Mouse (Mus musculus) megakaryocyte, adult 5-6 weeks (primary cell): ENCODE data around the gene Cdc34. TPM values are rescaled to one million over a fixed set of nuclear protein-coding genes. Genes with fewer than 3 reads are reported as not detected.
A peak's percentile ranks its signal among the peaks of the same experiment; 100 is the strongest.
"Not testable (repeated sequence)": the region's sequence is repeated elsewhere in the genome, so short reads cannot be mapped to it uniquely, and the experiment has no call there.

Experiments used
- ATAC-seq: 2 replicates; pipeline ENCODE4 v1.8.0; 2016; ENCODE audit warnings: mild to moderate bottlenecking, inconsistent platforms; ENCODE audit not compliant: poor library complexity, severe bottlenecking
- total RNA-seq, 2 experiments: library from RNA; stranded (forward) in 1 of 2; stranded (reverse) in 1 of 2; fragments of 153-499, 151-499 nt in 1 of 2; fragments of 221-1000, 200-1000 nt in 1 of 2; gene quantifications; 2 replicates each; pipeline versions ENCODE4 v1.2.3 to v1.2.4; 2015 to 2017

Cdc34 gene
- total RNA-seq, 2 experiments from 2014 or later, result 52.6 to 100 TPM

- no peak for ATAC-seq
Observed at GRCm38 (mm10) chr10:79694379-79694655, 12.3 kb downstream of the Cdc34 start.

GRCm38 (mm10) chr10:79695231-79696128 is 13.5 kb downstream of the Cdc34 start:
- ATAC-seq, result peak; percentile 86

GRCm38 (mm10) chr10:79696129-79696651 is 14.2 kb downstream of the Cdc34 start:
- peak; percentile 64 for ATAC-seq

GRCm38 (mm10) chr10:79697916-79698315 is 15.9 kb downstream of the Cdc34 start:
- 0 out of 2 replicates have a peak, but pooled peaks have one; percentile 22 for ATAC-seq

GRCm38 (mm10) chr10:79698459-79698858 is 16.5 kb downstream of the Cdc34 start:
- ATAC-seq, result no peak

GRCm38 (mm10) chr10:79700676-79701075 is 18.7 kb downstream of the Cdc34 start:
- ATAC-seq, result no peak

GRCm38 (mm10) chr10:79701443-79702129 is 19.6 kb downstream of the Cdc34 start:
- no peak for ATAC-seq

- not testable (repeated sequence) for ATAC-seq
Observed at GRCm38 (mm10) chr10:79702970-79703369, 21.0 kb downstream of the Cdc34 start.

- no peak for ATAC-seq
Observed at GRCm38 (mm10) chr10:79703541-79703940, 21.5 kb downstream of the Cdc34 start.

GRCm38 (mm10) chr10:79704065-79704969 is 22.3 kb downstream of the Cdc34 start, which contains the start of gene Bsg:
Gene Bsg (plus strand): TSS chr10:79704491.
- ATAC-seq, result peak; percentile 98

- ATAC-seq, result no peak
Observed at GRCm38 (mm10) chr10:79704970-79705360, 23.0 kb downstream of the Cdc34 start.

GRCm38 (mm10) chr10:79705951-79706350 is 24.0 kb downstream of the Cdc34 start:
- ATAC-seq, result no peak

- ATAC-seq, result no peak
Observed at GRCm38 (mm10) chr10:79706406-79707094, 24.6 kb downstream of the Cdc34 start.

GRCm38 (mm10) chr10:79707162-79707561 is 25.2 kb downstream of the Cdc34 start:
- no peak for ATAC-seq

GRCm38 (mm10) chr10:79707759-79708158 is 25.8 kb downstream of the Cdc34 start:
- ATAC-seq, result no peak

- ATAC-seq, result no peak
Observed at GRCm38 (mm10) chr10:79708668-79709067, 26.7 kb downstream of the Cdc34 start.

- no peak for ATAC-seq
Observed at GRCm38 (mm10) chr10:79709307-79709706, 27.3 kb downstream of the Cdc34 start.

GRCm38 (mm10) chr10:79712029-79712428 is 30.0 kb downstream of the Cdc34 start:
- ATAC-seq, result no peak

- peak; percentile 59 for ATAC-seq
Observed at GRCm38 (mm10) chr10:79712499-79713126, 30.6 kb downstream of the Cdc34 start.

GRCm38 (mm10) chr10:79713163-79713562 is 31.2 kb downstream of the Cdc34 start:
- ATAC-seq, result no peak
